Mouse (Mus musculus): ENCODE measurements around the gene Bcl2l10.
A peak's percentile ranks its signal among the peaks of the same experiment; 100 is the strongest.
"Not testable (repeated sequence)": the region's sequence is repeated elsewhere in the genome, so short reads cannot be mapped to it uniquely, and the experiment has no call there.

Bcl2l10 gene

DNA sequence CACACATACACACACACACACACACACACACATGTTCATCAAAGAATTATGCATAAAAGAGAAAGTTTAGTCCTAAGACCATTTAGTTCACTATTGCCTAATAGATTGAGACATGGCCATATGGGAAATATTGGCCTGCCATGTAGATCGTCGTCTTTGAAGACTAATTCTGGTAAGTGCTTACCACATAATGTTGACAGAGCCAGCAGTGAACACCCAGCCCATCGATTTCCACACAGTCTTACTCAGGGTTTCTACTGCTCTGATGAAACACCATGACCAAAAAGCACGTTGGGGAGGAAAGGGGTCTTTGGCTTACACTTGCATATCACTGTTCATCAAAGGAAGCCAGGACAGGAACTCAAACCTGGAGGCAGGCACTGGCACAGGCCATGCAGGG is 5.1 kb upstream of the Bcl2l10 start:
- no peak for DNase-seq (ENCODE audit: low spot score)

DNA sequence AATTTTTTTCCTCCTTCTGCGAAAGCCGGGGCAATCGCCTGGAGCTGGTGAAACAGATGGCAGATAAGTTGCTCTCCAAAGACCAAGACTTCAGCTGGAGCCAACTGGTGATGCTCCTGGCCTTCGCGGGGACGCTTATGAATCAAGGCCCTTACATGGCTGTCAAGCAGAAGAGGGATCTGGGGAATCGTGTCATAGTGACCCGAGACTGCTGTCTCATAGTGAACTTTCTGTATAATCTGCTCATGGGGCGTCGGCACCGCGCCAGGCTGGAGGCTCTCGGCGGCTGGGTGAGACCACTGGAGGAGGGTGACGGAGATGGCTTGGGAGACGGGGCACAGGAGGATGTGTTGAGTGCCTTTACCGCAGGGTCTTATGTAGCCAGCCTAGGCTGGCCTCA is 508 bp downstream of the Bcl2l10 start:
- DNase-seq (ENCODE audit: low spot score): no peak

DNA sequence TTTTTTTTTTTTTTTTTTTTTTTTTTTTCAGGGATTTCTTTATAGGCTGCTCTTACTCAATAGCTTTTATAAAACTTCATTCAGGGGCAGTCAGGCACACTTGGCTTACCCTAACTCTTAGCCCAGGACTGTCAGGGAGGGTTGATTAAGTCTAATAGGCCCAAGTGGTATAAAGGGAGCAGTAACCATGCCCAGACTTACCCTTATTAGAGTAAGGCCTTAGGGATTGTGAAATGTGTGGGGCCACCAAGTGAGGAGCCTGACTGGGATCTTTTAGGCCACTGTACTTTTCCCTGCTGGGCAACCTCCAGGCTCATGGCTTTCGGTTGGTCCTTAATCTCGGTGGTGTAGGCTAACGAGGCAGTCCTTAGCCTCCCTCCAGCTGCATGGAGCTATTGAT is 1.1 kb downstream of the Bcl2l10 start:
- no peak for DNase-seq (ENCODE audit: low spot score)

DNA sequence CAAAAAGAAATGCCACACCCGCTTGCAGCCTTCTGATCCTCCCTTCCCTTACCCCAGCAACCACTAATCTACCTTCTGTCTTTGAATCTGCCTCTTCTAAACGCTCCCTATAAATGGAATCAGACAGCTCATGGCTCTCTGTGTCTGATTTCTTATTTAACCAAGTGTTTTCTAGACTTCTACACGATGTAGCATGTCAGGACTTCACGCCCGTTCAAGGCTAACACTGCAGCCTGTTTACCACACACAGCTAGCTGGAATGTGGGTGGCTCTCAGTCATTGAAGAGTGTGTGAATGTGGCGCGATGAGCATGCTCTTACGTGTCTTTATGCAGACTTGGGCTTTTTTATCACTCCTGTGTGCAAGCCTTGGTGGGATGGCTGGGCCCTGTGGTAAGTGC is 5.5 kb downstream of the Bcl2l10 start:
- no peak for DNase-seq (ENCODE audit: low spot score)

DNA sequence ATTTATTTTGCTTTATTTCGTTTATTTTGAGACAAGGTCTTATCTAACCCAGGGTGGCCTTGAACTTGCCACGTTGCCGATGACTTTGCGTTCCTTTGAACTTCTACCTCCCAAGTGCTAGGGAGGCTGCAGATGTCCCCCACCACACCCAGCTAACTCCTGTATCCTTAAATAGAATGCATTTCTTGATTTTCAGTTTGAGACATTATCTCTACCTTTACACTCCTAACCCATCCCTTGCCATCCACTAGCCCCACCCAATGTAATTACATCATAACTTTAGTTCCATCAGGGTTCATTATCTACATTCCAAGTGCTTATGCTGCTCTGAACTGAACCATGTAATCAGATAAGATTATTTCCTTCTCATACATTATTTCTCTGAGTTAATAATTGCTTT is 8.2 kb downstream of the Bcl2l10 start:
- DNase-seq (ENCODE audit: low spot score): no peak

DNA sequence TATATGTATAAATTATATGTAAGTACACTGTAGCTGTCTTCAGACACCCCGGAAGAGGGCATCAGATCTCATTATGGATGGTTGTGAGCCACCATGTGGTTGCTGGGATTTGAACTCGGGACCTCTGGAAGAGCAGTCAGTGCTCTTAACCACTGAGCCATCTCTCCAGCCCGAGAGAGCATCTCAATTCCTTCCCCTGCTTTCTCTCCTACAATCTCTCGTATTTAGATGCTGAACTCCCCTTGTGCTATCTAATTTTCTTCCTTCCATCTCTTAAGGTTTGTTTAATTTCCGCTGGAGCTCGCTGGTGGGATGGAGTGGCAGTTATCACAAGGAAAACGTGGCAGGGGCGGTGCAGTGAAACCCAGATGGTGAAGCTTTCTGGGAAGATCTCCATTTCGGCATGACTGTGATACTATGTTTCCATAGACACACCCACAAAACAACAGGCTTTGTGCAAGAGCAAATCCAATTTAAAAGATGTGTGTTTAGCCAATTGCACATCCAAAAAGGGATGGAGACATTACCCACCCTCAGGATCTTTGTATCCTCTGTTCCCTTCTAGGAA is 9.6 kb downstream of the Bcl2l10 start:
- no peak for DNase-seq (ENCODE audit: low spot score)

DNA sequence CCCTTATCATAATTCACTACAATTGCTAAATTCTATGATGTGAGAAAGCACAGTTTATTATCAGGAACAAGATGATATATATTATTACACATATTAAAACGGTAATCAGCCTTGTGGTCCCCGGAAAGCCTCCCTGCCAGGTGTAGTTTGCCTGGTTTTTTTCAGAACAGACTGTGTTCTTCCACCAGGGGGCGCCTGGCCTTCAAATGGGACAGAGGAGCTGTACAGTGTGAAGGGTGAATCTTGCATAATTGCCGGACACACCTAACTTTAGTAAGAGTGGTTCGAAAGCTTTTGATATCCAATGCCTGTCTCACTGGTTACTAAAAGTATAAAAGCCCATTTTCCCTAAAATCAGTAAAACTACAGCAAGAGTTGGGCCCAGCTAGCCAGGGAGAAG is 14.1 kb downstream of the Bcl2l10 start:
- peak; percentile 58 for DNase-seq (ENCODE audit: low spot score)

DNA sequence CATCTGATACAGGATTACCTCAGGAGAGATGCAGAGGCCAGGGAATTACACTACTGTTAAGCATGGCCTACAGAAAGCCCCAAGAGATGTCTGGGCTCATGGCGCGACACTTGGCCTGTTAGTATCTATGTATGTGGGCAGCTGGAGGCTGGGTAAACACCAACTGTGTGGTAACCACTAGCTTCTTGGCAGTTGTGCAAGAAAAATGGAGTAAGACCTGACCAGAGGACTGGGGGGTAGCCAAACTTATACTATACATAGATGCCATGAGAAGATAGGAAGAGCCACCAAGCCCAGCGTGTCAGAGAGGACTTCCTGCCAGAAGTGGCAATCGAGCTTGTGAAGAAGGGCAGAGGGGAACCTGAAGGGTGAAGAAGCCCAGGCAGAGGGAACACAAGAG is 14.6 kb downstream of the Bcl2l10 start:
- no peak for DNase-seq (ENCODE audit: low spot score)

DNA sequence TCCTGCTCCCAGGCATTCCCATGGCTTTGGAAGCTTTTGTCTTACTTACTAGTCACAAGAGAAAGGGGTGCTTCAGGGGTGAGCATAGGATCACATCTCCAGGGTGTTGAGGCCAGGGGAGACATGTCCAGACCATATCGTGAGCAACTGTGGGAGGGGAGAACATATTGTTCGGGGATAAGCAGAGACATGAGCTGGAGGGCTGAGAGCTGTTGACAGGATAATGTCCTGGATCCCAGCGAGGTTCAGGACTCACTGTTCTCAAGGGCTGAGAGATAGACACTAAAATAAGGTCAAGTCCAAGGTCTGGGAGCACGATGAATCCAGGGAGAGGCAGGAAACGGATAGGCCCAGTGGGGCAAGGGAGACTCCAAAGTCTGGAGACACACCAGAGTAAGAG is 15.4 kb downstream of the Bcl2l10 start:
- DNase-seq (ENCODE audit: low spot score): no peak

DNA sequence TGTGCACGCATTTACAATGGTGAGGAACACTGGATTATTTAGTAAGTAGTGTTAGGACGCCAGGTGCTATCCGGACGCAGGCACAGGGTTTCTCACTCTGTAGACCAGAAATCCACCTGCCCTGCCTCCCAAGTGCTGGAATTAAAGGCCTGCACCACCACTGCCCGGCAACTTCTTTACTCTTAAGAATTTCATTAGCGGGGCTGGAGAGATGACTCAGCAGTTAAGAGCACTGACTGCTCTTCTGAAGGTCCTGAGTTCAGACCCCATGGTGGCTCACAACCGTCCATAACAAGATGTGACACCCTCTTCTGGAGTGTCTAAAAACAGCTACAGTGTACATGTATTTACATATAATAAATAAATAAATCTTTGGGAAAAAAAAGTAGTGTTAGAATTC is 16.1 kb downstream of the Bcl2l10 start:
- DNase-seq (ENCODE audit: low spot score): not testable (repeated sequence)

DNA sequence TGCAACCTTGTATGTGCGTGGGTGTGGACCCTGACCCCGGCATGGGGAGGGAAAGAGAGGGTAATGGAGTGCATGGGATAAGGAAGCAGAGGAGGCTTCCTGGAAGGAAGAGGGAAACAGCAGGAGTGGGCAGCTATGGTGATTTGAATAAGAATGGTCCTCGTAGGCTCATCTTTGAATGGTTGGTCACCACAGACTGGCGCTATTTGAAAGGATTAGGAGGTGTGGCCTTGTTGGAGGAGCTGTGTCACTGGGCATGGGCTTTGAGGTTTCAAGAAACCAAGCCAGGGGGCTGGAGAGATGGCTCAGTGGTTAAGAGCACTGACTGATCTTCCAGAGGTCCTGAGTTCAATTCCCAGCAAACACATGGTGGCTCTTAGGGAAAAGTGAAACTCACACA is 17.6 kb downstream of the Bcl2l10 start:
- DNase-seq (ENCODE audit: low spot score): no peak

DNA sequence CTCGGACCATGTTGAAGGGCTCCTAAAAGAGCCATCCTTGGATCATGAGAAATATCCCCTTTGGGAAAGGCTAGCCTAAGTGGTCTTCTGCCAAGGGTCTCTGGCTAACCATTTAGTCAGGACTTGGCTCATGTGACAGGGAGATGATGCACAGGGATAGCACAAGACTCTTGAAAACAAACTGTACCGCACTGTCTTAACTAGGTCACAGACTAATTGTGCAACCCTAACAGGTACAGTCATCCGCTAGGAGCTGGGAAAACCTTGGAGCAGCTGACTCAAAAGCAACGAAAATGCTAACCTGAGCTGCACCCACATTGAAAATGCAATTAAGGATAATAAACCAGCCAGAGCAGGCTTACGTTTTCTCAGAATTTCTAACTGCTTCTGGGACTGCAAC is 18.6 kb downstream of the Bcl2l10 start:
- no peak for DNase-seq (ENCODE audit: low spot score)

DNA sequence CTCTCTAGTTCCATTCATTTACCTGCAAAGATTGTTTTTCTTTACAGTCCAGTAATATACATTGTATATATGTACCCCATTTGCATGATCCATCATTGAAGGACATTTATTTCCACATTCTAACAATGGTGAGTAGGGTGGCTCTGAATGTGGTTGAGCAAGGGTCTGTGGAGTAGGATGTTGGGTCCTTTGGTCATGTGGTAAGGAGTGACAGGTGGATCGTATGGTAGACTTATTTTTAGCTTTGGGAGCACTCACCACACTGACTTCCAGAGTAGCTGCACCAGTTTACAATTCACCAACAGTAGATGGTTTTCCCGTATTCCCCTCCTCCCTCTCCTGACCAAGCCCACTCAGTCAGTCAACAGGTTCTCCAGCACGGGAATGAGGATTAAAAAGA is 21.2 kb downstream of the Bcl2l10 start:
- no peak for DNase-seq (ENCODE audit: low spot score)

DNA sequence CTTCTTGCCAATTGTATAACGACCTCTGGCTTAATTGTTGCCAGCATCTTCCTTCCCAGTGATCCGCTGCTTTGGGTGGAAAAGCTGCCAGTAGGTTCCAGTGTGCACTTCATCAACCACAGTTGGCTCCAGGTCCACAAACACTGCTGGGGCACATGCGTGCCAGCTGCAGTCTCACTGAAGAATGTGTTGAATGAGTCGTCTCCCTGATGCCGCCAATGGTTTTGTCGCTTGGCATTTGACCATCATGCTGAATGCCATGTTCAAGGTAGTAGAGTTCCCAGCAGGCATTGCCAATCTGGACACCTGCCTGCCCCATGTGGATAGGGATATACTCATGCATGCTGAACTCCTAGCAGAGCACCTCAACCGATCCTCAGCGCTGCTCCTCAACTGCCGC is 28.0 kb downstream of the Bcl2l10 start:
- DNase-seq (ENCODE audit: low spot score): no peak

DNA sequence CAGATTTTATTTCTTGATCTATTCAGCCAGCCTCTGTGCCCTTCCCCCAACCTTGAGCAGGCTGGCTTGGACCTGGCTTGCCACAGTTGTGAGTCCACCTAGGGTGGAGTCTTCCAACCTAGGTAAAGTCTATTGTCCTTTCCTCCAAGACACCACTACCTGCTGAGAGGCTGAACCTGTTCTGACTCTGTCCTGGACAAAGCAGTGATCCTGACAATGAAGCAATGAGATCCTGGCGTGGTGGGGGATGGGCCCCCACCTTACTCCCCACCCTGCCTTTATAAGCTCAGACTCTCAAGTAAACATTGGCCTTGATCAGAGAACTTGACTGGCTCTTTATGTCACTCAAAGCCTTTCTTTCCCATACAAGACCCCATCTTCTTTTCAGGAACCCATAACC is 28.9 kb downstream of the Bcl2l10 start:
- DNase-seq (ENCODE audit: low spot score): no peak

DNA sequence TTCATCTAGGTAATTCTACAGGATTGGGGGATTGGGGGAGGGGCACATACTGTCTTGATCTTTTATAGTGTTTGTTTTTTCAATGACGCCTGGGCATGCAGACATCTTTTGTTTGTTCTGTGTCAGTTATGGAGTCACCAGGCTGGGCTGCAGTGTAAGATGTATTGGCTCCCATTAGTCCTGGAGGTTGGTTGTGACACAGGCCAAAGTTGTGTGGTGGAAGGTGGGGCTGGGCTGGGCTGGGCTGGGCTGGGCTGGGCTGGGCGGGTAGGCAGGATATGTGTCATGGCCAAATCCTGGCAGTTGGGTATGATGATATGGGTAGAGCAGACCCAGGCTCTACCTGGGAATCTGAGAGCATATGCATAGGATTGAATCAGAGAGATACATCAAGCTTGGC is 31.2 kb downstream of the Bcl2l10 start:
- no peak for DNase-seq (ENCODE audit: low spot score)

DNA sequence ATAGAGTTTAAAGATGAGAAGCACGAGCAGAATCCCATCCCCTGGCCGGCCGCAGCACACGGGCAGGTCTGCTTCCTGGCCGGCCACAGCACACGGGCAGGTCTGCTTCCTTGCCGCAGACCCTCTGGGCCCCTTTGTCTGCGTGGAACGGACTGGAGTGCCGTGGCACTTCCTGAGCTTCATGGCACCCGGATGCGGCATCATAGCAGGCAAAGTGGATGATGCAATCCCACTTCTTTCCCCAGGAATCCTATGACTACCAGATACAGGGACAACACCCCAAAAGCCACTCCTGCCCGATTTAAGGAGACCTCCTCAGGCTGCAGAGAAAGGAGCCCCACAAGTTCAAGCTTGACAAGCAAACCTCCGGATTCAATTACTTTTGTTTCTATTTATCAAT is 35.3 kb downstream of the Bcl2l10 start:
- DNase-seq (ENCODE audit: low spot score): no peak

DNA sequence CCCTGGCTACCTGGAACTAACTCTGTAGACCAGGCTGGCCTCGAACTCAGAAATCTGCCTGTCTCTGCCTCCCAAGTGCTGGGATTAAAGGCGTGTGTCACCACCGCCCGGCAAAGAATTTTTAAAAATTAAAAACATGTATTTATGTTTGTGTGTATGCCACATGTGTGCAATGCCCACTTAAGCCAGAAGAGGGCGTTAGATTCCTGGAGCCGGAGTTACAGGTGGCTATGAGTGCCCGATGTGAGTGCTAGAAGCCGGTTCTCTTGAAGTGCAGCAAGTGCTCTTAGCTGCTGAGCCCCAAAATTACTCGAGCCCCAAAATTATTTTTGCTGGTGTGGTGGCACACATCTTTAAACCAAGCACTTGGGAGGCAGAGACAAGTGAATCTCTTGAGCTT is 36.2 kb downstream of the Bcl2l10 start:
- no peak for DNase-seq (ENCODE audit: low spot score)

DNA sequence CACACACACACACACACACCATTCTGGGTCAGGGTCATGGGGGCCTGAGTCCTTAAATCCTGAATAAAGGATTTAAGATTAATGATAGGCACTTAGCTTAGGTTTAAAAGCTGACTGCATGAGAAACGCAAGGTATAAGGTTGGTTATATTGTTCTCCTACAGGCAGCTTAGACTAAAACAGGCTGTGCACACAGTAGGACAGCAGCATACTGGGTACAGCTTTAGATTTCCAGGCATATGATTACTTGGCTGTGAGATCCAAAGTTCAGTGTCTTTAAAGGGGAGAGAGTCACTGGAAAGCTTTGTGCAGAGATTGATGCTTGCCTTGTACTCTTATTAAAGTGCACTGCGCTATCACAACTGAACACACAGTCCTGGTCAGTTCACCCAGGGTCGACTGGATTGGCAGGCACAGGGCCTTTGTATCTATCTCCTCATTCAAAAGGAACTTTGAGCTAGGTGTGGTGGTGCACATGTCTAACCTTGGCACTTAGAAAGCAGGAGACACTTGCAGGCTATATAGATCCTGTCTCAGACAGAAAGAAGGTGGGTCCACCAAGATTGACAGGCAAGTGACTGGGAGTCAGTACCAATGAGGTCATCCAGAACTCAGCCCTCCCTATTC is 36.9 kb downstream of the Bcl2l10 start:
- DNase-seq (ENCODE audit: low spot score): no peak

DNA sequence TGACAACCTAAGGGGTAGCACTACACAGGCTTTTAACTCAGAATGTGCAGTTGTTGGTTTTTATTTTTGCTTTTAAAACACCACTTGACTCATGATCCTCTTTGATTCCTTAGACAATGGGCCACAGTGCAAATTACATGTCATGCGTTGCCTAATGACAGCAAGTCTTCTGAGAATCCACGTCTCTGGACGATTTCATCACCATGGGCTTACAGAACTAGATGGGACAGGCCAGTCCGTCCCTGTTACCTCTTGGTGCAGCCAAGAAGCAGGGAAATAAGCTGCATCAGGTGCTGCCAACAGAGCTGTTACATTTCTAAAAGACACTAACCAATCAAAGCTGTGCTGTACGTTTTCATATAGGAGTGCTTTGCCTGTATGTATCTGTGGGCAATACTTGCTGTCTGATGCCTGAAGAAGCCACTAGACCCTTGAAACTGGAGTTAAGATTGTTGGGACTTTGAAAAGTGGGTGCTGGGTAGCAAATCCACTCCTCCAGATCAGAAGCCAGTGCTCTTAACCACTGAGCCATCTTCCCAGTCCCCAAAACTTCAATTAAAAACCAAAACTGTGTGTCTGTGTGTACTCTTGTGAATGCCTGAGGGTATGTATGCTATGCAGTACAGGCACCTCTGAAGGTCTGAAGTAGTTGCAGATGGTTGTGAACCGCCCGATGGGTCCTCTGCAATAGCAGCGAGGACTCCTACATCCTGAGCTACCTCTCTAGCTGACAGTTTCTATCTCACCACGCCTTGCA is 37.8 kb downstream of the Bcl2l10 start:
- DNase-seq (ENCODE audit: low spot score): no peak

DNA sequence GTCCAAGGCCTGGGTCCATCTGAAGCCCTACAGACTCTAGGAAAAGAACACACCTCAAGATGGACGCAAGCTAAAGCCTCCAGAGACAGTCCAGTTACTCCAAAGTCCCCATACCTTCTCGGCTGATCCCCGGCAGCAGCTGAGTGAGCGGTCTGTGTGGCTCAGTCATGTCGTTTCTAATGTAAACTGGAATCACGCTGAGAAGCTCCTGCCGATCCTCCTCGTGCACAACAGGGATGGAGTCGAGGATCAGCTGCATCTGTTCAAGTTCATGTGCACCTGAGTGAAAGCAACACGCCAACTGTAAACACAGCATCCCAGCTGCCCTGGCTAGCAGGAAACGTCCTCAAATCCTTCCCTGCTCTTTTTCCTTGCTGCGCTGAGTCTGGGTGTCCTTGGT is 45.7 kb downstream of the Bcl2l10 start:
- no peak for DNase-seq (ENCODE audit: low spot score)

DNA sequence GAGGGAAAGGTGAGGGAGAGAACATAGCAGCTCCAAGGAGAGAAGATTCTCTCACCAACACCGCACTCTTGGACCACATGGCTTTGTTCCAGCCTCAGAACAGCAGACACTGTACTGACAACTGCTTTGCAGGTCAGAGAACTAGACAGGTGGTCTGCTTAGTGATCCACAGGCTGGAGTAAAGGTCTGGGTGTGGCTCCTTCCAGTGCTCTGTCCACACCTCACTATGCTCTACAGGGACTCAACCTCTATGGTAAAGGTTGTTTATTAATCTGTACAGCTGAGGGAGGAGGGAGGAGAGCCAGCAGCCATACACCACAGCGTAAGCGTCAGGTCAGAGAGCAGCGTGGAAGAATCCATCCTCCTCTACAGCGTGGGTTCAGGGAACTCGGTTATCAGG is 48.4 kb downstream of the Bcl2l10 start:
- no peak for DNase-seq (ENCODE audit: low spot score)

DNA sequence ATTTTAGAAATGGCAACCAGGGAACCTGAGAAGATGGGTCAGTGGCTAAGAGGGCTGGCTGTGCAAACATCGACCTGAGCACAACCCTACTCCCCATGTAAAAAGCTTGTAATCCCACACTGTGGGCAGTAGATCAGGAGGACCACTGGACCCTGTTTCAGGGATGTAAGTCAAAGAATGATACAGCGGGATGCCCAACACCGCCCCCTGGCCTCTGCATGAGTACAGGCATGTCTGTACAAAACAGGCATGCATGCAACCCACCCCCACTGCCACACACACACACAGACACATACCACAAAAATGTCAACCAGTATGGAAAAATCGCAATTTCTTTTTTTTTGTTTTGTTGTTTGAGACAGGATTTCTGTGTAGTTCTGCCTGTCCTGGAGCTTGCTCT is 51.5 kb downstream of the Bcl2l10 start:
- no peak for DNase-seq (ENCODE audit: low spot score)

DNA sequence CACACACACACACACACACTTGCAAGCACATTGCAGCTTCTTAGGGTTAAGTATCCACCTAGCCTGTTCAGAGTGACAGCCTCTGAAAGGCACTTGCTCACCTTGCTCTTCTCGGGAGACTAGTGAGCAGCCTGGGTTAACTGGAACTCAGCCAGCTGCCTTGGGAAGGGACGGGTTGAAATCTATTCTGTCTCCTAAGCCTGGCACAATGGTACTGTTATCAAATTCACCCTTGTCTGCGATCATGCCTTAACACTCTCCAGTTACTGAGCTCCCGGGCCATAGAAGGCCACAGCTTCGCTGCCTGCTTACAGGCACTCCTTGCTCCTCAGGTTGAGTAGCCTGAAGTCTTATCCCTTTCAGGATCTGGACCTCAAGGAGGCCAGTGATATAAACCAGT is 53.1 kb downstream of the Bcl2l10 start:
- DNase-seq (ENCODE audit: low spot score): no peak
